Mouse (Mus musculus) heart, postnatal 0 days (tissue): ENCODE results near the gene Kcna7. TPM values are rescaled to one million over a fixed set of nuclear protein-coding genes. Genes with fewer than 3 reads are reported as not detected.

Experiments
- ATAC-seq: fragments of 200-750 bp; cut with Nextera tagmentation; 2 replicates; pipeline ENCODE4 v1.8.0; 2017; ENCODE audit warnings: low read depth, moderate number of reproducible peaks, moderate library complexity; ENCODE audit not compliant: insufficient read depth
- DNase-seq: peaks from one replicate; pipeline ENCODE4 v3.0.0-alpha.2; 2016; ENCODE audit warnings: low spot score
- H3K27ac ChIP-seq: fragments of 300-500 bp; sonication (generic); 2 replicates; pipeline ENCODE4 v1.5.1; 2014; ENCODE audit warnings: low read depth, mild to moderate bottlenecking
- H3K27me3 ChIP-seq: fragments of 300-500 bp; sonication (generic); 2 replicates; pipeline ENCODE4 v1.6.1; 2014; ENCODE audit warnings: low read length, mixed read lengths; ENCODE audit not compliant: control insufficient read depth, insufficient read depth
- H3K36me3 ChIP-seq: fragments of 300-500 bp; sonication (generic); replicated peaks from 2 replicates; pipeline ENCODE4 v1.6.1; 2014; ENCODE audit warnings: low read length, mixed read lengths; ENCODE audit not compliant: control insufficient read depth, insufficient read depth
- H3K4me1 ChIP-seq: fragments of 300-500 bp; sonication (generic); 2 replicates; pipeline ENCODE4 v1.6.1; 2014; ENCODE audit warnings: antibody characterized with exemption; ENCODE audit not compliant: control insufficient read depth, insufficient read depth
- H3K4me2 ChIP-seq: fragments of 300-500 bp; sonication (generic); 2 replicates; pipeline ENCODE4 v1.6.1; 2014; ENCODE audit warnings: low read depth, mild to moderate bottlenecking, low read length, moderate library complexity
- H3K4me3 ChIP-seq: fragments of 300-500 bp; sonication (generic); 2 replicates; pipeline ENCODE4 v1.5.1; 2014; ENCODE audit warnings: low read depth, low read length
- H3K9ac ChIP-seq: fragments of 300-500 bp; sonication (generic); replicated peaks from 2 replicates; pipeline ENCODE4 v1.6.1; 2014; ENCODE audit warnings: low read depth, low read length, mixed read lengths
- H3K9me3 ChIP-seq: fragments of 300-500 bp; sonication (generic); replicated peaks from 2 replicates; pipeline ENCODE4 v1.6.1; 2016; ENCODE audit warnings: low read length; ENCODE audit not compliant: control insufficient read depth
- CTCF ChIP-seq: IDR thresholded peaks from 2 replicates; pipeline ENCODE4 v1.5.1; 2016; ENCODE audit warnings: antibody characterized with exemption, control low read depth, low read depth
- EP300 ChIP-seq: IDR thresholded peaks from 2 replicates; pipeline ENCODE4 v1.6.1; 2016; ENCODE audit warnings: antibody characterized with exemption, low read depth
- WGBS: fragments of 180-500 bp; shearing (Covaris S2); extraction: QIAGEN DNeasy Blood & Tissue Kit; methylation state at CpG from one replicate; pipeline ENCODE4 v1.1.7; 2014; 5-methylcytosine and 5-hydroxymethylcytosine counted together
- polyA plus RNA-seq: library from polyadenylated mRNA; unstranded; fragments of >200 nt; fragmentation: Nextera tagmentation; extraction: Ambion mirVana; gene quantifications from 2 replicates; pipeline ENCODE4 v1.2.1, GENCODE M21; 2015
- total RNA-seq: library from RNA; depleted of rRNA; stranded (reverse); fragments of >200 nt; gene quantifications from 2 replicates; pipeline ENCODE4 v1.2.3, GENCODE M21; 2014; ENCODE audit warnings: low replicate concordance

The Kcna7 gene
- total and polyA plus RNA-seq, 2 experiments from 2014 or later, result 0.42 to 1.4 TPM

DNA sequence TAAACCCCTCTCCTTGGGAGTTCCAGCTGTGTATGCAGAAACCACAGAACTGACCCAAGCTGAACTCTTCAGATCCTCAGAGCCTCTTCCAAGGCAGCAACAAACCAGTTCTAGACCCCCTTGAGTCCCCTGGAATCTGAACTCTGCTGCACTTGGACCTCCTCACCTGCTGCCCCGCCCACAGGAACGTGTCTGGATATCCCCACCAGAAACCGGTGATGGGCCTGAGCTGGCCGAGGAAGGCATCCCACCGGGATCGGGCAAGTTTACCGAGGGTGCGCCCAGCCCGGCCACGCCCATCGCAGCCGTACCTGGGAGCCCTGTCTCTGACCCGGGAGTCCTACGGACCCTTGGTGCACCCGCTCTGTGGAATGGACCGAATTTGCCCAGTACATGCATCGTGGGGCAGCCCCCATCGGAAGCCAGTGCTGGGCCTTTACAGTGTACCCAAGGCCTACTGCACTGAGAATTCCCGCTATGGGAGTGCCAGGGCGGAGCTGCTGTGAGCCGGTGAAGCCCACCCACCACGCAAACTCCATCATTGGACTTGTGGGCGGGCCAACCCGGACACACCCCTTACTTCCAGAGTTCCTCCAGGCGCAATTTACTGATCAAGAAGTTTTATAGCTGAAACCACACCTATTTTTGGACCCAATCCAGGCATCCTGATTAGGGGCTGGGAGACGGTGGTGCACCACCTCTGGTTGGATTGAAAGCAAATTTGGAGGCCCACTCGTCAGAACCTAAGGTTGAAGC is 14.6 kb downstream of the Kcna7 start:
- H3K27me3 ChIP-seq, result peaks cover 55% of the 10 kb centered on the region
- DNase-seq, result no peak
- TF ChIP-seq EP300 (no peak), CTCF (no peak)
- WGBS, result 15% methylated on average over 27 of the region's 27 CpGs
- no peak overlapping the region for H3K4me2 ChIP-seq
- no peak overlapping the region for H3K27ac ChIP-seq
- H3K36me3 ChIP-seq, result peaks cover 45% of the 10 kb centered on the region
- H3K9ac ChIP-seq, result no peak overlapping the region
- H3K4me1 ChIP-seq, result no peaks in the 10 kb centered on the region
- ATAC-seq, result no peak
- no peak overlapping the region for H3K4me3 ChIP-seq
- H3K9me3 ChIP-seq, result no peaks in the 10 kb centered on the region

DNA sequence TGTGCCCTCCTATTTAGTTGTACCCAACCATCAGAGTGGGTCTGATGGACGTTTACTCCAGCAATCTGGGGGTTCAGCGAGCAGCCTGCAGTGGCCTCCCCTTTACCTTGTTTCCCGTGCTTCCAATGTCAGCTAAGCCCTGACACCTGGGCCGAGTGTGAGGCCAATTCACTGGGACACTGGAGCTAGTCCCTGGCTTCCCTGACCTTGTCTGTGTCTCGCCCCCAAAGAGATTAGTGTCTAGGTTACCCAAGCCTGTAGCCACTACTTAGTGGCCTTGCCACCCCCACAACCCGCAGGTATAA is 15.1 kb downstream of the Kcna7 start, which contains the start of gene Lhb:
Gene Lhb (plus strand): TSS at position 206 of the 305 bp plus-strand sequence.
- no peaks in the 10 kb centered on the region for H3K4me1 ChIP-seq
- no peak within 1 kb of the TSS for H3K9ac ChIP-seq
- H3K4me3 ChIP-seq, result no peak within 1 kb of the TSS
- H3K27me3 ChIP-seq, result peaks cover 49% of the 10 kb centered on the region
- peaks cover 50% of the 10 kb centered on the region for H3K36me3 ChIP-seq
- ATAC-seq (no peak), DNase-seq (no peak)
- TF ChIP-seq CTCF (no peak), EP300 (no peak)
- no peak within 1 kb of the TSS for H3K27ac ChIP-seq
- WGBS, result 68% methylated on average over 6 of the region's 6 CpGs
- no peaks in the 10 kb centered on the region for H3K9me3 ChIP-seq
- H3K4me2 ChIP-seq, result no peak within 1 kb of the TSS

DNA sequence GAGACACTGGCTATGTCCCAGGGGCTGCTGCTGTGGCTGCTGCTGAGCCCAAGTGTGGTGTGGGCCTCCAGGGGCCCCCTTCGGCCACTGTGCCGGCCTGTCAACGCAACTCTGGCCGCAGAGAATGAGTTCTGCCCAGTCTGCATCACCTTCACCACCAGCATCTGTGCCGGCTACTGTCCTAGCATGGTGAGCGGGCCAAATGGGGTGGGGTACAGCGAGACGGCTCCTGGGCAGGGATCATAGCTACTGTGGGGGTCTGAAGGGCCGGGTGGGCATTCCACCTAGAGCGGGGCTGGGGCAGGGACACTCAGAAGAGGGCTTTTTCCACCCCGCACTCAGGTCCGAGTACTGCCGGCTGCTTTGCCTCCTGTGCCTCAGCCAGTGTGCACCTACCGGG is 15.7 kb downstream of the Kcna7 start:
- ATAC-seq (no peak), DNase-seq (no peak)
- Histone ChIP-seq H3K9me3 (no peaks in the 10 kb centered on the region), H3K4me2 (no peak overlapping the region), H3K4me1 (no peaks in the 10 kb centered on the region), H3K27ac (no peak overlapping the region), H3K4me3 (no peak overlapping the region), H3K27me3 (peaks cover 43% of the 10 kb centered on the region), H3K36me3 (peaks cover 53% of the 10 kb centered on the region), H3K9ac (no peak overlapping the region)
- WGBS, result 93% methylated on average over 14 of the region's 14 CpGs
- no peak for TF ChIP-seq CTCF
- no peak for TF ChIP-seq EP300

DNA sequence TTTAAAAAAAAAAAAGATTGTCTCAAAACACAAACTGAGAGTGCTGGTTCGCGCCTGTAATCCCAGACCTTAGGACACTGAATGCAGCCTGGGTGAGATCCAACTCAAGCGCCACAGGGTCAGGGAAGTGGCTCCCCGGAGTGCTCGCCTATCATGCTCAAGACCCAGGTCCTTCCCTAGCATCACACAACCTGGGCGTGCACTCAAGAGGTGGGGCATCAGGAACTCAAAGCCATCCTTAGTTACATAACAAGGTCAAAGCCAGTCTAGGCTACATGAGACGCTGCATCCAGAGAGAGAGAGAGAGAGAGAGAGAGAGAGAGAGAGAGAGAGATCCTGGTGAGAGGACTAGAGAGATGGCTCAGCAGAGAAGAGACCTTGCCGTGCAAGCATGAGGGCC is 21.1 kb downstream of the Kcna7 start:
- DNase-seq (no peak), ATAC-seq (no peak)
- Histone ChIP-seq H3K4me2 (no peak overlapping the region), H3K27me3 (no peaks in the 10 kb centered on the region), H3K36me3 (peaks cover 73% of the 10 kb centered on the region), H3K4me3 (no peak overlapping the region), H3K9ac (no peak overlapping the region), H3K4me1 (no peaks in the 10 kb centered on the region), H3K9me3 (no peaks in the 10 kb centered on the region), H3K27ac (no peak overlapping the region)
- 84% methylated on average over 8 of the region's 8 CpGs for WGBS
- no peak for TF ChIP-seq EP300
- no peak for TF ChIP-seq CTCF

DNA sequence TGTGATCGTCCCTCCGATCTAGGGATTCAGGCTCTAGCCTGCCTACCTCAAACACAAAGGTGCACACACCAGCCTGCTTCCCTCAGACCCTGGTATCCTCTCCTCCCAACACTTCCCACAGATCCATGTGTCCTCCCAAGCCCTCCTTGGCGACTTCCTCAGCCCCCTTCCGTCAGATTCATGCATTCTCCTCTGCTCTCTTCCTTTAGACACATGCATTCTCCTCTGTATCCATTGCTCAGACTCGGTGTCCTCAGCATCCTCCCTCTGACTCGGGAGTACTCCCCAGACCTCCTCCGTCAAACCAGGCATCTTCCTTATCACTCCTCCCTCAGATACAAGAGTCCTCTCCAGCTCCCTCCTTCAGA is 28.4 kb downstream of the Kcna7 start:
- TF ChIP-seq CTCF (no peak), EP300 (no peak)
- DNase-seq (no peak), ATAC-seq (no peak)
- Histone ChIP-seq H3K27ac (peak overlapping the region; percentile 91), H3K4me3 (peak overlapping the region; percentile 58), H3K27me3 (no peaks in the 10 kb centered on the region), H3K9ac (peak overlapping the region; percentile 72), H3K36me3 (peaks cover 10% of the 10 kb centered on the region), H3K4me1 (peaks cover 29% of the 10 kb centered on the region), H3K4me2 (peak overlapping the region; percentile 94), H3K9me3 (no peaks in the 10 kb centered on the region)
- WGBS, result under 1% methylated on average over 7 of the region's 7 CpGs

DNA sequence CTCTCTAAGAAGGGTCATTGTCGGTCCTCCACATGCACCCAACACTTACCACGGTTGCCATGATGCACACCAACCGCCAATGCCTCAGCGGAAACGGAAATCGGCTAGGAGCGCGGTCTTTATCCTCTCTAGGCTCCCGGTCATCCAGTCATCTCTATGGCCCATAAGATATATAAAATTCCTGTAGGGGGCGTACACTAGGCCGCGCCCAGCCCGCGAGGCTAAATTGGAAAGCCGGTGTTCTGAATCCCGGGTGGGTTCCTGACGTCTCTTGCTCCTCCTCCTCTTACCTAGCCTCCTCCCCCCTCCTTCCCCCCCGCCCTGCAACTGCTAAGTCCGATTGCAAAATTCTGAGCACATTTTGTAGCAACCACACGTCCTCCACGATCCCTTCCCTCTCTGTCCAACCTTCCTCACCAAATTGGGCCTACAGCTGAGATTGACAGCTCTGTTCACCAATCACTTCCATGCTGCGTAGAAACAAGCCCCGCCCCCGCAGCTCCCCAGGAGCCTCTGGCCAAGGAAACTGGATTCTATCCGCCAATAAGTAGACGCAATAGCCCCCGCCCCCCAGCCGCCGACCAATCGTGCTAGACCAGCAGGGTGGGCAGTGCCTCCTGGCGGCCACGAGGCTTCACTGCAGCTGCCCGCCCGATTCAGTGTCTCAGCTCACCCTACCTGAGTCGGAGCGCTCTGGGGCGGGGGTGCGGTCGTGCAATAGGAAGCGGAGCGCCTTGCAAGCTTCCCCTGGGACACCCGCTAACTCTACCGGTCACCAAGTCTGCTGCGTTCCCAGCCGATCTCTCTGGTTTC is 29.0 kb downstream of the Kcna7 start, which contains the start of gene Gys1:
Gene Gys1 (plus strand): TSS at position 642 of the 813 bp plus-strand sequence.
- DNase-seq (peak; percentile 100), ATAC-seq (peak; percentile 96)
- peak within 1 kb of the TSS; percentile 75 for H3K9ac ChIP-seq
- H3K27me3 ChIP-seq, result no peaks in the 10 kb centered on the region
- peak; percentile 98 for TF ChIP-seq CTCF
- TF ChIP-seq EP300, result peak; percentile 83
- H3K9me3 ChIP-seq, result no peaks in the 10 kb centered on the region
- peaks cover 29% of the 10 kb centered on the region for H3K4me1 ChIP-seq
- peak within 1 kb of the TSS; percentile 58 for H3K4me3 ChIP-seq
- peak within 1 kb of the TSS; percentile 94 for H3K4me2 ChIP-seq
- under 1% methylated on average over 45 of the region's 45 CpGs for WGBS
- peaks cover 5% of the 10 kb centered on the region for H3K36me3 ChIP-seq
- peak within 1 kb of the TSS; percentile 91 for H3K27ac ChIP-seq
